Mouse (Mus musculus): ENCODE data around the gene Rad23a.

DNA sequence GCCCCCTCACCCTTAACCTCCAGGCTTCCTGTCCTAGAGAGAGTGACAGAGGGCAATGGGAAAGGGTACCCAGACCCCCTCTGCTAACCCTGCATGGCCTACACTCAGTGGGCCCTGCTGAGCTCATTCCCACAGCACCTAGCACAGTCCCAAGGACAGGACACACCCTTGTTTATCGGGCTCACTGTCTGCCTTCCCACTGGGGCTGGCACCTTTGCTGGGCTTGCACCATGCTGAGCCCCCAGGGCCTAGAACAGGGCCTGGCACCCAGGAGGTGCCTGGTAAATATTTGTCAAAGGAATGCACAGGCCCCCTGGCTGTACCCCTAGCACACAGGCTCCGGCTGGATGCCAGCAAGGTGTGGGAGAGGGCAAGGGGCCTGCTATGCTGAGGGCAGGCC lies 49.9 kb downstream of the Rad23a start:
- TF ChIP-seq CTCF (conservative IDR thresholded peaks at IDR 0.05; ENCODE audit: low read length) (no peak), POU5F1 (IDR thresholded peaks at IDR 0.05; ENCODE audit: borderline replicate concordance, low read length) (no peak), NANOG (IDR thresholded peaks at IDR 0.05; ENCODE audit: borderline replicate concordance, low read length) (no peak)
